Mouse (Mus musculus) MEL (cell line): ENCODE results near the gene Usp44.

Experiments
- CTCF ChIP-seq, 3 experiments: IDR thresholded peaks in 2 of 3; conservative IDR thresholded peaks in 1 of 3; 2 replicates each; pipeline ENCODE4 v1.5.1; 2011 to 2012; ENCODE audit warnings: low read length in 3 of 3, low read depth in 2 of 3, mild to moderate bottlenecking in 2 of 3, improper control_type of control experiment in 1 of 3, inconsistent platforms in 1 of 3, mixed read lengths in 1 of 3, moderate library complexity in 1 of 3; ENCODE audit not compliant: control insufficient read depth in 1 of 3, insufficient read depth in 1 of 3, poor library complexity in 1 of 3, severe bottlenecking in 1 of 3
- POLR2A ChIP-seq, 2 experiments: IDR thresholded peaks; 2 replicates each; pipeline ENCODE4 v1.6.1; 2011 to 2012; ENCODE audit warnings: low read length in 2 of 2, mild to moderate bottlenecking in 2 of 2, control low read depth in 1 of 2, improper control_type of control experiment in 1 of 2, low read depth in 1 of 2, moderate library complexity in 1 of 2; ENCODE audit not compliant: control insufficient read depth in 1 of 2, insufficient read depth in 1 of 2, poor library complexity in 1 of 2
- USF1 ChIP-seq: IDR thresholded peaks from 2 replicates; pipeline ENCODE4 v1.6.1; 2014; ENCODE audit warnings: low read depth, mild to moderate bottlenecking, inconsistent platforms, low read length, improper control_type of control experiment, moderate library complexity

DNA sequence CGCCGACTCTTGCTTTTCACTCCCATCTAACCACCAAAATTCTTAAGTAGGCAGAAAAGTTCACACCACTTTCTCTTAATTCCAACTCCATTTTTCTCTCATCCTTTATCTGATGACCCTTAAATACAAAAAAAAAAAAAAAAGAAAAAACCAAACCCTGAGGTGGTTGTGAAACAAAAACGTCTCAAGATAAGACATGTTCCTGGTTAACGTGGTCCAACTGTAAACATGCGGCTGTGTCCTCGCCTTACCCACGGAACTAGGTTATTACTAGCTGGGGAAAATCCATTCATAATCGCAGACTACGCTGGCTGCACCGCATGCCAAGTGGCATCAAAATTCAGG, 57.2 kb downstream of the Usp44 start:
- TF ChIP-seq CTCF (IDR thresholded peaks at IDR 0.05 in 2 of 3, conservative IDR thresholded peaks at IDR 0.05 in 1 of 3; ENCODE audit: control insufficient read depth in 1 of 3, insufficient read depth in 1 of 3, low read depth in 2 of 3, low read length in 3 of 3, poor library complexity in 1 of 3, severe bottlenecking in 1 of 3) (no peak), USF1 (no peak), POLR2A (IDR thresholded peaks at IDR 0.05; ENCODE audit: control insufficient read depth in 1 of 2, insufficient read depth in 1 of 2, low read depth in 1 of 2, low read length in 2 of 2, poor library complexity in 1 of 2) (no peak)
